Mouse (Mus musculus) spleen, postnatal 4 days (tissue): ENCODE data around the gene Rai1.
A peak's percentile ranks its signal among the peaks of the same experiment; 100 is the strongest.

ENCODE experiments used
- DNase-seq, 2 experiments: peaks; one replicate each; pipeline ENCODE4 v3.0.0; 2022; ENCODE audit warnings: low spot score in 2 of 2

Rai1 gene

DNA sequence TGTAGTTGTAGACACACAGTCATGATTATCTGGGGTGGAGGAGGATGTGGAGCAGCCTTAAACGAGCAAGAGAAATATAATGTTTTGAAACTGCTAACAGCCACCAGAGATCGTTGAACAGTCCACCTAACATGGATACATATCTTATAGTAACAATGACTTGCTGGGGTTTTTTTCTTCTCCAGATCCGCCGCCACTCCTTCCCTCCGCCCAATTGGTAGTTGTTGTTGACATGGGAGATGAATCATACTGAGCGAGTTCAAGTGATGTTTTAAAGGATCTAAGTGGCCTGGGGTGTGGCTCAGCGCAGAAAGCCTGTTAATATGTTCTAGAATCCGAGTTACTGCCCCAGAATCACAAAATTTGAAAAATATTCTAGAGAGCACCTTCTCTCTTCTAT, 114.8 kb downstream of the Rai1 start:
- no peak for DNase-seq

DNA sequence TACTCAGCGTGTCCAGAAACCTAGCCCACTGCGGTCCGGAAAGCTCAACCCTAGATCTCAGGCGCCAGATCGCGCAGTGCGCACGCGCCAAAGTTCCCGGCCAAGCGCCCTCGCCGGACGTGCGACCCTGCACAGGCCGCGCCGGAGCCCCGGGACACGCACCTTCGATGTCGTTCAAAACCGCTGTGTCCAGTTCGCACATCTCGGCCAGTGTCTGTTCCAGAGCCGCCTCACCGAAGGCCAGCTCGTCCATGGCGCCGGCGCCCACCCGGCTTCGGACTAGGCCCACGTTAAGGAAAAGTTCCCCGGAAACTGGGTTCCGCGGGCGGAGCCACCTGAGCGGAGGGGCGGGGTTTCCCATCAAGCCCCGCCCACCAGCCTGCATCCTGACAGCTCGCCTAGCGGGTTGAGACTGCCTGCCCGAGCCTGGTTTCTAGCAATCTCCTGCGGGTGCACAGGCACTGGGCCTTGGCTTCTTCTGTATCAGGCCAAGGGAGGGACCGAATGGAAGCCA, 115.5 kb downstream of the Rai1 start:
- peak; percentile 92 to 98 for DNase-seq

DNA sequence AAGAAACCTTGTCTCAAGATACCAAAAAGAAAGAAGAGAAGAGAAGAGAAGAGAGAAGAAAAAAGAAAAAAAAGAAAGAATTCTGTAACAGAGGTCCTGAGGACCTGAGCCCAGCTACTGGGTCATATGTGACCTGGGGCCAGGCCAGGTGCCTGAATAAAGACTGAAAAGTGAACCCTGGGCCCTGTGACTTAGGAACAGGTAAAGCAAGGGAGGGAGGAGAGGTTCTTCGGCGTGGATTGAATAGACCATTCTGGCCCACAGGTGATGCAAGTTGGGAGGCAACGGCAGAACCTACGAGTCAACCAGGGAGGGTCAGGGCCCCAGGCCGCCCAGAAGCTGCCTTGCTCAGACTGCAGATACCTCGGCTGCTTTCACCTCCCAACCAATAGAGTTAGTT, 116.6 kb downstream of the Rai1 start:
- DNase-seq: no peak

DNA sequence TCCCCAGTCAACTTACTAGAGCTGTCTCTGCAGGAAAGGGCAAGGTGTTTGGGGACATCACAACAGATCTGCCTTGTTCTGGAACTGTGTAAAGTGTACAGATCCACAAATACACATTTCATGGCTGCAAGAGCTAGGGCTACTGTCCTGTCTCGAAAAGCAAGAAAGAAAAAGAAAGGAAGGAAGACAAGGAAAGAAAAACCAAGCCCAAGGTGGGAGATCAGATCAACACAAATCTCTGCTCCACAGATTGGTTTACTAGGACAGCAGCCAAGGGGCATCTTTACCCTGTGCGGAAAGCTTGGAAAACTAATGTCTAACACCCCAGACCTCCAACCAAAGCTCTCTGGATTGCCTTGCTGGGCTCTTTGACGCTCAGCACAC, 117.3 kb downstream of the Rai1 start:
- no peak for DNase-seq

DNA sequence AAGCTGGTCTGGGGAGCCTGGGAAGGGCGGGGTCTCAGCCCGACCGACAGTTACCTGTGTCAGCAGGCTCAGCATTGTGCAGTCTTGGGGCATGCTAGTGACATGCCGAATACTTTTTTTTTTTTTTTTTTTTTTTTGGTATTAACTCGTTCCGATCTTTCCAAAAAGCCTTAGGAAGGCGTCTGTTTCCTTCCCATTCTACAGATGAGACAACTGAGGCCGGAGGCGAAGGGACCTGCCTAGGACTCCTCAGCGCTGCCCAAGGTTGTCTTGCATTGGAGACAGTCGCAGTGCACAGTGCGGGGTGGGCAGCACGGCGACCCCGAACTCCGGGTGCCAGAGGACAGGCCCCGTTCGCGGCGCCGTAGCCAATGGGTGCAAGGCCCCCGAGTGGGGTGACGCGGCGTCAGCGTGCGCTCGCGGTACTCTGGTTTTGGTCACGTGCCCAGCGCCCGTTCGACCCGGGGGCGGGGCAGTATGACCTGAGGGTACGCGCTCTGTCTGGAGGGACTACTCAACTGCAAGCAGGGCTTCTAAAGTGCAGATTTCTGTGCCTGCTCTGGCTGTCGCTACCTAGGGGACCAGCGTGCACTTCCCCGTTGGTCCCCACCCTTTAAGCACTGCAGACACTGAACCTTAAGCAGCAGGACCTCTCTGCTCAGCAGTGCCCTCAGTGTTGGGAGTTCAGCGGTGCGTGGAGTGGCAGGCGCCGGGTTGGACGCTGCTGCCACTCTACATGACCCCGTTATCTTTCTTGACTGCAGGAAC, 117.8 kb downstream of the Rai1 start, which contains the start of gene Srebf1:
Gene Srebf1, minus strand, starts transcription at position 113 of the 768 bp plus-strand sequence.
- DNase-seq: peak; percentile 76 to 88

DNA sequence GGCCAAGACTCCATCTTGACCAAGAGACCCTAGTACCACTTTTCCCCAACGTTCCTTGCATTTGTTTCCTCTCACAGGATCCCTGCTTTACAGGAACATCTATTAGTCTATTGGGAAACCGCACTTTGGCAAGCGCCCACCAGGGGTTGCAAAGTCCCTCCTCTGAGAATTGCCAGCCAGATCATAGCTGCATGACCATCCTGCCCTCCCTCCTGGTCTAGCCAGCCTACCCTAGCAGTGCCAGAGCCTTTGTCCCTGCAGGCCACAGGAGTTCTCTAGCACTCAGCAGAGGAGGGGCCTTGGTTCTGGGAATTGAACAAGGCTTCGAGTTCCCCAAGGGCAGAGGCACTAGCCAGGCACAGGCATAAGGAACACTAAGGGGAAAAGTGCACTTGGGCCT, 119.9 kb downstream of the Rai1 start:
- peak in 1 of 2 experiments; percentile 67 for DNase-seq

DNA sequence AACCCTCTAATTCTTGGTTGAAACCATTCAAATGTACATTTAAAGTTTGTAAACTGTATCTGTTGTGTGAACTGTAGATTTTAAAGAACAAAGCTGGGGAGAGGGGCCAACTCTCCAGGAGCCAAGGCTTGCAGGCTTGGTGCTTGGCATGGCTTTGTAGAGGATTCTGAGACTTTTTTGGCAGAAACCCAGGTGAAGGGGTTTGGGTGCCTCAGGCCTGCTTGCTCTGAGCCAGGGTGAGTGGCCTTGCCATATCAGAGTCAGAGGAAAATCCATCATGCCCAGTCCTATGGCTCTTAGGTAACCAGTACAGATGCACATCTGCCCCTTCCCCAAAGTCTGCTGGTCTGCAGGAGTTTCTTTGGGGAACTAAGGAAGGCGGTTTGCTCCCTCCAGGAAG, 121.1 kb downstream of the Rai1 start:
- DNase-seq: no peak

DNA sequence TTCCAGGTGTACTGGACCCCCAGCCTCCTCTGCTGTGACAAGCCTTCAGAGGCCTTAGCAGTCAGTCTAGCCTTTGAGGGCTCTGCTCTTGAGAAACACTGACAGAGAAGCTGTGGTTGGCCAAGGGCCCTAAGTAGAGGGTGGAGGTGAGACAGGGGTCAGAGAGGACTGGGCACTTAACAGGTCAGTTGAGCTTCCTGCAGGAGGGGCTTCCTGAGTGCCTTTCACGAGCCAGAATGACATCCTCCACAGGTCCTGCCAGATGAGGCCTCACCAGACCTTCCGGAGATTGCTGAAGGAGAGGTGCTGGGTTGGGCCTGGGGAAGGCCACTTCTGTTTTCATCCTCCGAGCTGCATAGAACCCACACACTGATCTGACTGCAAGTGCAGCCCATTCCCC, 123.7 kb downstream of the Rai1 start:
- no peak for DNase-seq

DNA sequence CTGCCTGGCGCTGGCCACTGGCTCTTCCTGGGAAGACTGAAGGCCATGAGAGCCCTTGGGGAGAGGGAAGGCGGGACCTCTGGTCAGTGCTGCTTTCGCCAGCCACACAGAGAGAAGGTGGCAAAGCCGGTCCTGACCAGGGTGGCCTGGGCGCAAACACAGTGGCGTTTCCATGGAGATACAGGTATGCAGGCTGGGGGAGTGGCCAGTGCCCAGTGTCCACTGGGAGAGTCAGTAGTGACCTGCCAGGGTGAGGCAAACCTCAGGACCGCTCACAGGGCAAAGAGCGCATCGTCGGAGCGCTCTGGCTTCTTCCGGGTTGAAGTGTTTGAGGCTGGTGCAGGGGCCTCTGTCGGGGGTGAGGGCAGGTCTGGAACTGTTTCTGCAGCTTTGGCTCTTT, 125.0 kb downstream of the Rai1 start:
- DNase-seq: no peak

DNA sequence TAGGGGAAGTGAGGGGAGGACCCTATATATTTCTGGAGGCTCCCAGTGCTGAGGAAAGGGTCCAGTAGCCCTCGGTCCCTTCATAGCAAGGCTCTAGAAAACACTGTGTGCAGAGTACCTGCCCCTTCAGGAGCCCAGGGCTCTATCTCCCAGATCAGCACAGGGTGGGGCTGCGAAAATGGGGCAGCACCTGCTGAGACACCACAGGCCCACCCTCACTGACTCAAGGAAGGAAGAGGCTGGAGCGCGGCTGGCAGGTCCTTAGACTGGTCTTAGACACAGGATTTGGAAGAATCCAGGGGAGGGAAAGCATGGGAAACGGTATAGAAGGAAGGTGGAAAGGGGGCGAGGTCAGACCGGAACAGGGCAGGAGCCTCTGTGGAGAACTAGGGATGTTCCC, 125.7 kb downstream of the Rai1 start:
- no peak for DNase-seq

DNA sequence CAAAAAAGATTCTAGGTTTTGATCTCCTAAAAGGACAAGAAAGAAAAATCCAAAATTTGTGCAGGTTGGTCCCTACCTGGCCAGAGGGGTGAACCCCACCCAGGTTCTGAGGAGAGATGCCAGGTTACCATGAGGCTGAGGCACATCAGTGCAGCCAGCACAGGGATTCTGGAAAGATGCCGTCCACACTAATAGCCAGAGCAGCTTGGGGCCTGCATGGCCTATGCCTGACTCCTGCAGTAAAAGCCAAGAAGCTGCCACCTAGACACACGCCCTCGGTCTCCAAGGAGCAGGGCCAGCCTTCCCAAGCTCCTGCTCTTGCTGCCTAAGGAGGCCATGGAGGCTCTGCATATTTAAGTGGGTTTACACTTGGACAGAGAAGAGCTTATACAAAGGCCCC, 126.5 kb downstream of the Rai1 start:
- DNase-seq: no peak

DNA sequence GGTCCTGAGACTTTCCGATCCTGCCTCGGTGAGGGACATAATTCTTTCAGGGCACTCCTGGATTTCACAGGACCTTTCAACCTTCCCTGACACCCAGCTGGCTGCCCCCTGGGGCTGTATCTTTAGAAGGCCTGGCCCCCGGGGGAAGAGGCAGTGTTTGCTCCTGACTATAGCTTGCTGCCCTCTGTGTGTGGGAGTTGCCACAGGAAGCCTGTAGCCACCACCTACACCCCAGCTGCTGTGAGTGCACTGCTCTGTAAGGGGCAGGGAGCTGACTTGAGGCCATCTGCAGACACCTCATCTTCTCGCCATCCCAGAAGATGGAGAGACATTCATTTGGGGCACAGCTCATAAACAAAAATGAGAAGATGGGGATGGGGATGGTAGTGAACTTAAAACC, 127.1 kb downstream of the Rai1 start:
- DNase-seq: no peak

DNA sequence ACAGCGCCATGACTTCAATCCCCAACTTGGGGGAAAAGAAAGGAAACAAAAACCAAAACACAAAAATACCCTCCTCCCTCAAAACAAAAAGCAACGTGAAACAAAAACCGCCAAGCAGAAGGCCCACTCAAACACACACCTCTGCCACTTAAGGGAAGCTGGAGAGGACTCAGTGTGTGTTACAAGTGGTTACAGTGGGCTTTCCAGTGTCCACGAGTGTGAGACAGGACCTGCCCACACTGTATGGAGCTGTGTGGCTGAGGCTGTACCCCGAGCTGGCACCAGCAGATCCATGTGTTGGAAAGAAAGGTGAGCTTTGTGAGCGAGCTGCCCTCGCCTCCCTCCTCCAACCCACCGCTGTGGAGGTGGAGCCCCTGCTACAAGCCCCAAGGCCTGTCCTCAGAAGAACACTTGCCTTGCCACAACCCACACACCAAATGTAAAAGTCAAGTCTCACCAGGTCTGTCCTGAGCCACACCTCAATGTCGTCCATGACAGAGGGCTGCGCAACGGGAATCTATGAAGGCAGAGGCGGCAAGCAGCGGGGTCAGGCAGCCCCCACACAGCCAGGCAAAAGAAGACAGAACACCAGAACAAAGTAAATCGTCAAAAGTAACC, 127.7 kb downstream of the Rai1 start:
- DNase-seq: no peak

DNA sequence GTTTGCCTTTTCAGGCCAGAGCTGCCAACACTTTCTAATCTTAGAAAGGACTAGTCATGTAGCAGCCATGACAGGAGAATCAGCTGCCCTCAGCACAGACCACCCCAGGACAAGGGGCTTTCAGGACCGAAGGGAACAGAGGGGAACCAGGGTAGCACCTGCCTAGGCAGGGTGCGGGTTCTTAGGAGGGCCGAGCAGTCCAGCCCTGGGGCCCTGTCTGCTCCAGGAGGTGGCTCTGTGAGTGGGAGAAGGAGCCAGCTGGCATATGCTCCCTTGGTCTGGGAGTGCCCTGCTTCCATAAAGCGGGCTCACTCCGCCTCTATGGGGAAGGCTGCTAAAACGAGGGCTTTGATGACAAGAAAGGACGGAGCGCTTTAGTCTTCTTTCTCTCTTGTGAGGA, 128.4 kb downstream of the Rai1 start:
- DNase-seq: no peak

DNA sequence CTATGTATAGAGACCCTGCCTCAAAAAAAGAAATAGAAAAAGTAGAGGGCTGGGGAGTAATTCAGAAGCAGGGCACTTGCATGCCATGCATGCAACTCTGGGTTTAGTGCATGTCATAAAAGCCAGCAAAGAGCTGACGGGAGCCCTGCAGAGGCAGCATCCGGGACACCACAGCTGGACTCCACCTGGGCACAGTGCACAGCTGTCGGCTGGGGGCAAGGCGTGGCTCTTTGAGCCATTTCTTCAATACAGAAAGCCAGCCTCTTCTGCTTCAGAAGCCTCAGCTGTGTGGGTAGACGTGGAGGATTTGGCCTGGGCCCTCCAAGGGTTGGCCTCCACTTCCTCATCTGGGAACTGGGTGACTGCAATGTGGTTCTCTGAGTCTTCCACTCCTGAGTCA, 130.5 kb downstream of the Rai1 start:
- no peak for DNase-seq

DNA sequence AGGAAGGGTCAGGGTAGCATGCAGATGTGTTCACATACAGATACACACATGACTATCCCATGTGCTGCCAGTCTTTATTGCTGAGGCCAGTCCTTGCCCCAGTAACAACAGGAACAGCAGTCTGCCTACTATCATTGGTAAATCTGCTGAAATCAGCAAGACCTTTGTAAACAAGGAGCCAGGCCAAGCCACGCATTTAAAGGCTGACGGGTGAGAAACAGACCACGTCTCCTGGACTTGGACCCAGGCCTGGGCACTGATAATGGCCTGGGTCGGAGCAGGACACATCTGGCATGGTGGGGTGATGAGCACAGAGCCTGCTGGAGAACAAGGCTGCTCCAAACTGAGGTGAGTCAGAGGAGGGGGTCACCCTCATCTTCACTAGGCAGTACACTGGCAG, 135.7 kb downstream of the Rai1 start:
- no peak for DNase-seq

DNA sequence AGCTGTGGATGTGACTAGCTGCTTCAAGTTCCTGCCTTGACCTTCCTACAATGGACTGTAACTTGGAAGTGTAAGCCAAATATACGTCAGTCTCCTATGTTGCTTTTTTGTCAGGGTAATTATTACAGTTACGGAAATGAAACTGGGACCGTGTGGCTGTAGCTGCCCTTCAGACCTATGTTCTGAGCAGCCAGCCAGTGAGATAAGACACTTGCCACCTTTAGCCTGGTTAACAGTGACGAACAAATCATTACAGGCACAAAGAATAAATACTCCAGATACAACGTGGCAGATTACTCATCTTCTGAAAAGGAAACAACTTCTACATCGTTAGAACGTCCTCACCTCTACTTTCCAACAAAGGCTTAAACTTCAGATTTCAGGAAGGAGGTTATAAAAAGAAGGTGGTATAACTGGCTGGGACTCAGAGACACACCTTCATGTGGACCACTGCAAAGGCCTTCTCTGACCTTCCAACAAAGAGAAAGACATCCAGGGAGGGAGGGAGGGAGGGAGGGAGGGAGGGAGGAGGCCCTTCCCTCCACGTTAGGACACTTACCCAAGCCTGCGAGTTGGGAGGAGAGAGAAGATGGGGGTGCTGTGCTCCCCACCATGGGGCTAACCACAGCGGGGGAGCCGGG, 139.8 kb downstream of the Rai1 start:
- no peak for DNase-seq

DNA sequence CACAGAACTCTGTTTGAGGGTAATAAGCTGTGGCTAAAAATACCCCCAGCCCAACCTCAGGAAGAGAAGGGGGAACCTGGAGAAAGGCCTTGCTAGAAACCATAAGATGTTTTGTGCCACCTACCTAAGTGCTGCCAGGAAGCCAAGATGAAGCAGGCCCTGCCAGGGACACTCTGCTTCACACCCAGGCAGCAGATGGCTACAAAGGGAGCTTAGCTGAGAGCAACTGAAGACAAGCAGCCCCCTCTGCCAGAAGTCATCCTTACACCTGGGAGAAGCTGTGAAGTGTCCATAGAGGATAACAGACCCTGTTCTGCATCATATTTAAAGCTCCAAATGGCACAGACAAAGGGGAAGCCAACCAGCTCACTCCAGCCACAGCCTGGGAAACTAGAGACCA, 141.3 kb downstream of the Rai1 start:
- DNase-seq: no peak

DNA sequence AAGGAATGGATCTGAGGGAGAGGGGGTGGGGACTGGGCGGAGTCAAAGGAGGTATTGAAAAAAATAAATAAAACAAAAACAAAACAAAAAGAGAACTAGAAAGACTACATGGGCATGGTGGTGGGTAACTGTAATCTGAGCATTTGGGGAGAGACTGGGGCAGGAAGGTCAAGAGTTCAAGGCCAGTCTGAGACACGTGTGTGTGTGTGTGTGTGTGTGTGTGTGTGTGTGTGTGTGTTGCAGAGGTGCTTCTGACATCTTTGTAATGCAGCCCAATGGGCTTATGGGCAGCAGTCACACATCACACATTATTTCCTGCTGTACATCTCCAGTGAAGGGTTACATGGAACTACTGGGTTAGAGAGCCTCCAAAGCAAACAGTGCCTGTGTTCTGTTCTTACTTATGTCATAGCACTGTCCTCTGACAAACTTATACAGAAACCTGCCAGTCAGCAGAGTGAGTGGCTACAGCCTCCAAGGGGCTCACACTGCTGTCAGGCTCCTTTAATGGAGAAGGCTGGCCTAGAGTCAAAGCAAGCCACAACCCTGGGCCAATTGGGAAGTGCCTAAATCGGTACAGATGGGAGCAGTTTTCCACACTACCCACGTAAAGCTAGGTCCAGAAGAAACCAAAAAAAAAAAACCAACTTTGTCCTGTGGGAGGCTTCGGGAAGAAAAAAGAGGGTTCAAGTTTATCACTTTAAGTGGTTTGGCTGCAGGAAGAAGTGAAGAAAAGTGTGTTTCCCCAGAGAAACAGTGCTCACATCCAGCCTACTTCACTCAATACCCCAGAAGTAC, 143.1 kb downstream of the Rai1 start:
- DNase-seq: no peak
